Mouse (Mus musculus) cerebellum, postnatal 10 days (tissue): Measurements from ENCODE around the gene Rundc1.
"Not testable (repeated sequence)": the region's sequence is repeated elsewhere in the genome, so short reads cannot be mapped to it uniquely, and the experiment has no call there.

ENCODE experiments used
- DNase-seq, 2 experiments: peaks; one replicate each; pipeline ENCODE4 v3.0.0; 2021; ENCODE audit warnings: mixed read lengths in 2 of 2

The Rundc1 gene

GRCm38 (mm10) chr11:101467477-101468262, 42.8 kb downstream of the Rundc1 start:
- DNase-seq = peak; percentile 89 to 93

GRCm38 (mm10) chr11:101468263-101468688, 43.4 kb downstream of the Rundc1 start:
- no peak for DNase-seq

- DNase-seq = peak in 1 of 2 experiments; percentile 46
These were observed 43.8 kb downstream of the Rundc1 start for GRCm38 (mm10) chr11:101468731-101469130.

GRCm38 (mm10) chr11:101469155-101469554, 44.3 kb downstream of the Rundc1 start:
- no peak for DNase-seq

- DNase-seq = no peak
These were observed 45.3 kb downstream of the Rundc1 start for GRCm38 (mm10) chr11:101470206-101470605.

GRCm38 (mm10) chr11:101471926-101472325, 47.0 kb downstream of the Rundc1 start:
- DNase-seq = peak; percentile 60 to 75

- peak; percentile 75 to 82 for DNase-seq
These were observed 47.5 kb downstream of the Rundc1 start for GRCm38 (mm10) chr11:101472336-101472735.

- not testable (repeated sequence) for DNase-seq
These were observed 48.8 kb downstream of the Rundc1 start for GRCm38 (mm10) chr11:101473686-101474085.

GRCm38 (mm10) chr11:101474298-101474697, 49.4 kb downstream of the Rundc1 start:
- DNase-seq = peak; percentile 28 to 47

GRCm38 (mm10) chr11:101476361-101476760, 51.5 kb downstream of the Rundc1 start:
- not testable (repeated sequence) for DNase-seq

- peak; percentile 83 to 90 for DNase-seq
These were observed 52.3 kb downstream of the Rundc1 start for GRCm38 (mm10) chr11:101477194-101477551.

GRCm38 (mm10) chr11:101477552-101478211, 52.8 kb downstream of the Rundc1 start:
- DNase-seq = peak; percentile 78 to 85

- peak; percentile 59 to 71 for DNase-seq
These were observed 54.3 kb downstream of the Rundc1 start for GRCm38 (mm10) chr11:101479171-101479635.

GRCm38 (mm10) chr11:101480912-101481311, 56.0 kb downstream of the Rundc1 start:
- DNase-seq = no peak

GRCm38 (mm10) chr11:101483804-101484203, 58.9 kb downstream of the Rundc1 start:
- DNase-seq = no peak

GRCm38 (mm10) chr11:101484245-101484644, 59.4 kb downstream of the Rundc1 start:
- DNase-seq = no peak

- DNase-seq = no peak
These were observed 59.9 kb downstream of the Rundc1 start for GRCm38 (mm10) chr11:101484814-101485213.
